Mouse (Mus musculus) midbrain, postnatal 0 days (tissue): ENCODE results near the gene Tbk1. TPM values are rescaled to one million over a fixed set of nuclear protein-coding genes. Genes with fewer than 3 reads are reported as not detected.

Experiments used
- ATAC-seq: fragments of 200-750 bp; cut with Nextera tagmentation; 2 replicates; pipeline ENCODE4 v1.8.0; 2017; ENCODE audit warnings: moderate number of reproducible peaks, mild to moderate bottlenecking, moderate TSS enrichment, moderate library complexity; ENCODE audit not compliant: low FRiP score
- DNase-seq: peaks from one replicate; pipeline ENCODE4 v3.0.0-alpha.2; 2015; ENCODE audit warnings: low spot score
- H3K27ac ChIP-seq: fragments of 300-500 bp; sonication (generic); 2 replicates; pipeline ENCODE4 v1.5.1; 2014; ENCODE audit warnings: low read depth, mild to moderate bottlenecking, low read length, mixed read lengths
- H3K27me3 ChIP-seq: fragments of 300-500 bp; sonication (generic); 2 replicates; pipeline ENCODE4 v1.6.1; 2014; ENCODE audit warnings: low read length, control low read depth, mixed read lengths; ENCODE audit not compliant: insufficient read depth
- H3K36me3 ChIP-seq: fragments of 300-500 bp; sonication (generic); 2 replicates; pipeline ENCODE4 v1.6.1; 2014; ENCODE audit warnings: low read length, control low read depth, mixed read lengths; ENCODE audit not compliant: insufficient read depth
- H3K4me1 ChIP-seq: fragments of 300-500 bp; sonication (generic); 2 replicates; pipeline ENCODE4 v1.6.1; 2014; ENCODE audit warnings: mild to moderate bottlenecking, control low read depth, antibody characterized with exemption, low read length, mixed read lengths; ENCODE audit not compliant: insufficient read depth
- H3K4me2 ChIP-seq: fragments of 300-500 bp; sonication (generic); 2 replicates; pipeline ENCODE4 v1.6.1; 2014; ENCODE audit warnings: low read depth, mild to moderate bottlenecking, low read length, mixed read lengths; ENCODE audit not compliant: poor library complexity, severe bottlenecking
- H3K4me3 ChIP-seq: fragments of 300-500 bp; sonication (generic); 2 replicates; pipeline ENCODE4 v1.5.1; 2014; ENCODE audit warnings: low read depth, mild to moderate bottlenecking, low read length, moderate library complexity
- H3K9ac ChIP-seq: fragments of 300-500 bp; sonication (generic); replicated peaks from 2 replicates; pipeline ENCODE4 v1.6.1; 2014; ENCODE audit warnings: mild to moderate bottlenecking, low read length, moderate library complexity, mixed read lengths; ENCODE audit not compliant: poor library complexity, severe bottlenecking
- H3K9me3 ChIP-seq: fragments of 300-500 bp; sonication (generic); 2 replicates; pipeline ENCODE4 v1.6.1; 2016; ENCODE audit warnings: low read length, control low read depth
- CTCF ChIP-seq: IDR thresholded peaks from 2 replicates; pipeline ENCODE4 v1.5.1; 2016; ENCODE audit warnings: antibody characterized with exemption, mild to moderate bottlenecking
- WGBS: fragments of 180-500 bp; shearing (Covaris S2); extraction: QIAGEN DNeasy Blood & Tissue Kit; methylation state at CpG from one replicate; pipeline ENCODE4 v1.1.7; 2014; 5-methylcytosine and 5-hydroxymethylcytosine counted together
- polyA plus RNA-seq: library from polyadenylated mRNA; unstranded; fragments of >200 nt; fragmentation: Nextera tagmentation; extraction: Ambion mirVana; gene quantifications from 2 replicates; pipeline ENCODE4 v1.2.1, GENCODE M21; 2015
- total RNA-seq: library from RNA; depleted of rRNA; stranded (reverse); fragments of >200 nt; gene quantifications from 2 replicates; pipeline ENCODE4 v1.2.3, GENCODE M21; 2014

The Tbk1 gene
- total and polyA plus RNA-seq, 2 experiments from 2014 or later: 16.5 to 24.8 TPM

GRCm38 (mm10) chr10:121615146-121615870, 28.7 kb upstream of the Tbk1 start:
- Histone ChIP-seq H3K27ac (no peak overlapping the region), H3K4me3 (no peak overlapping the region), H3K4me2 (no peak overlapping the region), H3K9ac (no peak overlapping the region), H3K4me1 (no peaks in the 10 kb centered on the region), H3K27me3 (no peaks in the 10 kb centered on the region), H3K9me3 (no peaks in the 10 kb centered on the region), H3K36me3 (peaks cover 51% of the 10 kb centered on the region)
- no peak for DNase-seq
- ATAC-seq: no peak
- no peak for TF ChIP-seq CTCF
- WGBS: 92% methylated on average over 13 of the region's 13 CpGs

- WGBS: 90% methylated on average over 13 of the region's 13 CpGs
These were observed 27.0 kb upstream of the Tbk1 start for GRCm38 (mm10) chr10:121613570-121613969.

DNA sequence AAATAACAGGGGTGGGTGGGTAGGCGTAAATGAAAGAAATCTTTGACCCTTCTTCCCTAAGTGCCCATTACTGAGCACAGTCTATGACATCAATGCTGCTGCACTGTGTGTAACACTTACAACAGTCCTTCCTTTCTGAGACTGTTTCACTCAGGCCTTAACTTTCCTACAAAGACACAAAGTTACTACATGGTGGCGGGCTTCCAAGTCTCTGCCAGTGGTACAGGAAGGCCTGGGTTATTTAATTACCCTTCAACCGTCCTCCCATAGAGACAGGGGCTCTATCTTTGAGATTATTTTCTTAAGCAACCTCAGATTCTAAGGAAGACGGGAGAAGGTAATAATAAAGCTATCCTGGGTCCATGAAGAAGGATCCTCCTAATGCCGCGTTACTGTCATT, 25.9 kb upstream of the Tbk1 start:
- Histone ChIP-seq H3K36me3 (peaks cover 58% of the 10 kb centered on the region), H3K27me3 (no peaks in the 10 kb centered on the region)

More at GRCm38 (mm10) chr10:121613570-121613969, 27.0 kb upstream of the Tbk1 start:
- peaks cover 57% of the 10 kb centered on the region for H3K36me3 ChIP-seq
- H3K4me3 ChIP-seq: no peak overlapping the region
- no peak overlapping the region for H3K4me2 ChIP-seq
- DNase-seq (no peak), ATAC-seq (no peak)
- no peak overlapping the region for H3K9ac ChIP-seq
- H3K9me3 ChIP-seq: no peaks in the 10 kb centered on the region
- no peak overlapping the region for H3K27ac ChIP-seq
- no peaks in the 10 kb centered on the region for H3K27me3 ChIP-seq
- TF ChIP-seq CTCF: no peak
- H3K4me1 ChIP-seq: no peaks in the 10 kb centered on the region

GRCm38 (mm10) chr10:121611587-121611986, 25.0 kb upstream of the Tbk1 start:
- DNase-seq: no peak
- no peaks in the 10 kb centered on the region for H3K4me1 ChIP-seq
- no peak overlapping the region for H3K27ac ChIP-seq
- H3K9me3 ChIP-seq: no peaks in the 10 kb centered on the region
- no peak for ATAC-seq
- no peak overlapping the region for H3K4me2 ChIP-seq
- 82% methylated on average over 9 of the region's 10 CpGs for WGBS
- peaks cover 61% of the 10 kb centered on the region for H3K36me3 ChIP-seq
- H3K9ac ChIP-seq: no peak overlapping the region
- no peaks in the 10 kb centered on the region for H3K27me3 ChIP-seq
- H3K4me3 ChIP-seq: no peak overlapping the region
- no peak for TF ChIP-seq CTCF

More for the DNA sequence above, 25.9 kb upstream of the Tbk1 start:
- Histone ChIP-seq H3K4me3 (no peak overlapping the region), H3K9ac (no peak overlapping the region), H3K9me3 (no peaks in the 10 kb centered on the region), H3K4me1 (no peaks in the 10 kb centered on the region), H3K27ac (no peak overlapping the region), H3K4me2 (no peak overlapping the region)
- TF ChIP-seq CTCF: no peak
- WGBS: 91% methylated on average over 6 of the region's 6 CpGs
- DNase-seq (no peak), ATAC-seq (no peak)

GRCm38 (mm10) chr10:121608177-121608576, 21.6 kb upstream of the Tbk1 start:
- H3K27me3 ChIP-seq: no peaks in the 10 kb centered on the region
- no peak overlapping the region for H3K4me3 ChIP-seq
- no peak overlapping the region for H3K4me2 ChIP-seq
- ATAC-seq: no peak
- H3K36me3 ChIP-seq: peaks cover 70% of the 10 kb centered on the region
- WGBS: 91% methylated on average over 10 of the region's 10 CpGs
- TF ChIP-seq CTCF: no peak
- H3K9ac ChIP-seq: no peak overlapping the region
- no peaks in the 10 kb centered on the region for H3K4me1 ChIP-seq
- no peaks in the 10 kb centered on the region for H3K9me3 ChIP-seq
- DNase-seq: no peak
- H3K27ac ChIP-seq: no peak overlapping the region

- WGBS: 95% methylated on average over 13 of the region's 13 CpGs
- H3K36me3 ChIP-seq: peaks cover 80% of the 10 kb centered on the region
- no peak overlapping the region for H3K27ac ChIP-seq
- H3K9ac ChIP-seq: no peak overlapping the region
- no peak overlapping the region for H3K4me3 ChIP-seq
- no peak for TF ChIP-seq CTCF
- ATAC-seq (no peak), DNase-seq (no peak)
- no peak overlapping the region for H3K4me2 ChIP-seq
- no peaks in the 10 kb centered on the region for H3K9me3 ChIP-seq
- H3K4me1 ChIP-seq: no peaks in the 10 kb centered on the region
- H3K27me3 ChIP-seq: no peaks in the 10 kb centered on the region
These were observed 18.2 kb upstream of the Tbk1 start for GRCm38 (mm10) chr10:121604632-121605344.
